Mouse (Mus musculus): ENCODE measurements around the gene Frrs1. TPM values are rescaled to one million over a fixed set of nuclear protein-coding genes. Genes with fewer than 3 reads are reported as not detected.

Gene Frrs1
- total RNA-seq, 2 experiments from 2014 or later, result 1.5 to 1.7 TPM

Other genes starting within 250 kb of the Frrs1 start
- gene Trmt13, start 244.9 kb upstream of the Frrs1 start, total RNA-seq (2021), result 10 to 100 TPM; 15.3 to 15.6 TPM
- gene Mfsd14a, start 196.8 kb upstream of the Frrs1 start, total RNA-seq (2021), result 10 to 100 TPM; 54.9 to 57.0 TPM
- gene Gm43191, start 178.2 kb upstream of the Frrs1 start, total RNA-seq (2021), result 1 to 10 TPM in 1 of 2 experiments, not detected in 1; 1.1 TPM
- gene Slc35a3, start 146.6 kb upstream of the Frrs1 start, total RNA-seq (2021), result 10 to 100 TPM; 13.6 to 14.9 TPM
- gene Agl, start 51.3 kb upstream of the Frrs1 start, total RNA-seq (2021), result 10 to 100 TPM; 29.2 to 37.6 TPM
- not detected for gene 4930455H04Rik, start 108.8 kb downstream of the Frrs1 start, total RNA-seq (2021)
- gene Palmd, start 109.5 kb downstream of the Frrs1 start, total RNA-seq (2021), result 10 to 100 TPM; 34.8 to 40.3 TPM